Mouse (Mus musculus) A20 (cell line): ENCODE data around the gene Tmem167.

Source experiments
- DNase-seq: peaks from one replicate; pipeline ENCODE4 v3.0.0-alpha.2; 2011; ENCODE audit warnings: low read depth, low spot score

Tmem167 gene

DNA sequence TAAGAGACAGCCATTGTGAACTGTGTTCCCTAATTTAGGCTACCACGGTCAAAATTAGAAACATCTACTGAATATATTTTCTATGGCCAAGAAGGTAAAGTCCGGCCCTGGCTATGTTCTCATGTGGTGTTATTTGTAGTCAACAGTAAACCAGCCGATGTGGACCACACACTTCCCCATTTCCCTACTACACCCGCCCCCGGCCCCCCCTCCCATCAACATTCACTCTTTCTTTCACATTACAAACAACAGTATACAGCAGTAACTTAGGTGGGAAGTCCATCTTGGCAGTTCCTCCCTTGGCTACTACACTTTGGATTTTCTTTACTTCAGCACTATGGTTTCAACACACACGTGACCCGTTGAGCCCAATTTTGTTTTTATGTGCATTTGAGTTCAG lies 94.6 kb downstream of the Tmem167 start:
- DNase-seq: no peak

DNA sequence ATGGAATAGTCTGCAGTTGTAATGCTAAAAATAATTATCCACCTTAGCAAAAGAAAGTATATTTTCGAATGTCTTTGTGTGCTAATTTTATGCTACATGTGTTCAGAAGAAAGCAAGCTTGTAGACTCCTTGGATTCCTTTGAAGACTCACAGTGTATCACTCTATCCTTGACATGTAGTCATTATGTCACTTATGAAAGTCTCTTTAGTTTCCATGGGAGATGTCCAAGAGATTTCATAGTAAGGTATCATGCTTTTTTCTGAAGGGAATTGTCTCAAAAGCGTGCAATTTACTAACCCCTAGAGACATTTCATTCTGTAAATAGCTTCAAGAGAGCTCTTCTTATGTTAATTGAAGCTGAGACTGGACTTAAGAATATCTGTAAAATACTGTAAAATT lies 97.8 kb downstream of the Tmem167 start:
- DNase-seq: no peak

DNA sequence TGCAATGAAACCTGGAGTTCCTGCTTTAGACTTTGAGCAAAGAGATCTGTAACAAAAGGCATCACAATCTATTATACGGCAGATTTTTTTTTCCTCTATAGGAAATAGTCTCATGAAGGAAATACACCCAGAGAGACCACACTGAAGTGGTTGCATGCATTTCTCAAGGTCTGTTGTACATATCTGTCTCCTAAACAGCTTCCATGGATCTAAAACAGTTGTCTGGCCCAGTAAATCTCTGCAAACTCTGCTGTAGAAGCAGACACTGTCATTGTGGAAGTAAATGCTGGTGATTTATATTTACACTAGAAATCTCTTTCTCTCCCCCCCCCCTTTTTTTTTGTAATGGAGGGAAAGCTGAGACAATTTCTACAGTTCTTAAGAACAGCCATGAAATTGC lies 99.1 kb downstream of the Tmem167 start:
- DNase-seq: no peak

DNA sequence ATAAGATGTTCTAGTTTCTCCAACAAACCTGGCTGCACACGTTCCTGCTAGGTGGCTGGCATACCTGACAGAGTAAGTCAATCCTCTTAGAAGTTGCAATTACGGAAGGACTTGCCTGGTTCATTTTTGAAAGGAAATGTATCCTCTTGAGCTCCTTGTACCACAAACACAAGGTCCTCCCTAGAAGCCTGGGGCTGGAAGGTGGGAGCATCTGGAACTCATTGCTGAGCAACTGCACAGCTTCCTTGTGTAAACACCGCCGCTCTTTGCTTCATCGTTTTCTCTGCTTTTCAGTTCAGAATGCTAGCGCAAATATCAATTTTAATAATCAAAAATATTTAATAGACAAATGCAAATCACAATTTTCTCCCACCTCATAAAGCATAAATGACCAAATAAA lies 102.9 kb downstream of the Tmem167 start:
- no peak for DNase-seq
